Mouse (Mus musculus) spleen, adult 2 months (tissue): ENCODE results near the gene Sema4f. TPM values are rescaled to one million over a fixed set of nuclear protein-coding genes. Genes with fewer than 3 reads are reported as not detected.
A peak's percentile ranks its signal among the peaks of the same experiment; 100 is the strongest.

Experiments
- DNase-seq, 2 experiments: peaks; one replicate each; pipeline versions ENCODE4 v3.0.0 to v3.0.0-alpha.2; 2012 to 2021; ENCODE audit warnings: low spot score in 2 of 2, low read depth in 1 of 2
- H3K27ac ChIP-seq: fragments of 200-500 bp; 2 replicates; pipeline ENCODE4 v1.5.1; 2012; ENCODE audit warnings: low read length, inconsistent platforms; ENCODE audit not compliant: insufficient read depth
- H3K27me3 ChIP-seq: fragments of 200-500 bp; 2 replicates; pipeline ENCODE4 v1.6.1; 2012; ENCODE audit warnings: mild to moderate bottlenecking, moderate library complexity, low read length, inconsistent platforms; ENCODE audit not compliant: control insufficient read depth, insufficient read depth
- H3K36me3 ChIP-seq: fragments of 200-500 bp; 2 replicates; pipeline ENCODE4 v1.6.1; 2012; ENCODE audit warnings: mild to moderate bottlenecking, low read length, inconsistent platforms; ENCODE audit not compliant: control insufficient read depth, insufficient read depth
- H3K4me1 ChIP-seq: fragments of 200-500 bp; 2 replicates; pipeline ENCODE4 v1.6.1; 2011; ENCODE audit warnings: inconsistent platforms; ENCODE audit not compliant: control insufficient read depth, insufficient read depth, insufficient read length
- H3K4me3 ChIP-seq: fragments of 200-500 bp; 2 replicates; pipeline ENCODE4 v1.5.1; 2011; ENCODE audit warnings: mild to moderate bottlenecking, inconsistent platforms; ENCODE audit not compliant: insufficient read depth, insufficient read length; ENCODE audit errors: extremely low read depth
- CTCF ChIP-seq: fragments of 200-500 bp; IDR thresholded peaks from 2 replicates; pipeline ENCODE4 v1.5.1; 2011; ENCODE audit warnings: mild to moderate bottlenecking, inconsistent platforms; ENCODE audit not compliant: insufficient read depth, insufficient read length, insufficient replicate concordance; ENCODE audit errors: extremely low read depth
- POLR2A ChIP-seq: fragments of 200-500 bp; IDR thresholded peaks from 2 replicates; pipeline ENCODE4 v1.6.1; 2011; ENCODE audit warnings: low read depth, low read length, inconsistent platforms
- WGBS: fragments of 180-500 bp; shearing (Covaris S2); methylation state at CpG from one replicate; pipeline ENCODE4 v1.1.7; 2018; 5-methylcytosine and 5-hydroxymethylcytosine counted together
- polyA plus RNA-seq: library from polyadenylated mRNA; depleted of rRNA; stranded (reverse); fragments of >200 nt; gene quantifications from 2 replicates; pipeline ENCODE4 v1.2.3, GENCODE M21; 2012; rRNA removed

Gene Sema4f
- 3.2 TPM in 2 replicates for polyA plus RNA-seq

- H3K27me3 ChIP-seq = peaks cover 4% of the 10 kb centered on the region
- H3K4me1 ChIP-seq = no peaks in the 10 kb centered on the region
- DNase-seq = peak; percentile 27 to 36
- 6% methylated on average over 44 of the region's 44 CpGs for WGBS
- no peak within 1 kb of the TSS for H3K27ac ChIP-seq
- TF ChIP-seq CTCF = no peak
- no peak for TF ChIP-seq POLR2A
- peak within 1 kb of the TSS; percentile 46 for H3K4me3 ChIP-seq
- H3K36me3 ChIP-seq = no peaks in the 10 kb centered on the region
These were observed at the start of gene Sema4f for GRCm38 (mm10) chr6:82939167-82939912. Sema4f (minus strand) TSS chr6:82939769.

- Histone ChIP-seq H3K36me3 (no peaks in the 10 kb centered on the region), H3K4me1 (no peaks in the 10 kb centered on the region), H3K27ac (no peak overlapping the region), H3K27me3 (no peaks in the 10 kb centered on the region), H3K4me3 (no peak overlapping the region)
- TF ChIP-seq CTCF = no peak
- TF ChIP-seq POLR2A = no peak
- WGBS = 76% methylated on average over 9 of the region's 9 CpGs
- no peak for DNase-seq
These were observed 47.9 kb upstream of the Sema4f start for GRCm38 (mm10) chr6:82987411-82987971.

GRCm38 (mm10) chr6:82971031-82971430, 31.5 kb upstream of the Sema4f start:
- TF ChIP-seq POLR2A (no peak), CTCF (peak; percentile 39; the same call in 1 of the 2 replicates)
- DNase-seq = peak; percentile 10 to 19
- no peaks in the 10 kb centered on the region for H3K4me1 ChIP-seq
- H3K27ac ChIP-seq = no peak overlapping the region
- no peaks in the 10 kb centered on the region for H3K36me3 ChIP-seq
- H3K27me3 ChIP-seq = no peaks in the 10 kb centered on the region
- WGBS = 13% methylated on average over 5 of the region's 5 CpGs
- H3K4me3 ChIP-seq = no peak overlapping the region

DNA sequence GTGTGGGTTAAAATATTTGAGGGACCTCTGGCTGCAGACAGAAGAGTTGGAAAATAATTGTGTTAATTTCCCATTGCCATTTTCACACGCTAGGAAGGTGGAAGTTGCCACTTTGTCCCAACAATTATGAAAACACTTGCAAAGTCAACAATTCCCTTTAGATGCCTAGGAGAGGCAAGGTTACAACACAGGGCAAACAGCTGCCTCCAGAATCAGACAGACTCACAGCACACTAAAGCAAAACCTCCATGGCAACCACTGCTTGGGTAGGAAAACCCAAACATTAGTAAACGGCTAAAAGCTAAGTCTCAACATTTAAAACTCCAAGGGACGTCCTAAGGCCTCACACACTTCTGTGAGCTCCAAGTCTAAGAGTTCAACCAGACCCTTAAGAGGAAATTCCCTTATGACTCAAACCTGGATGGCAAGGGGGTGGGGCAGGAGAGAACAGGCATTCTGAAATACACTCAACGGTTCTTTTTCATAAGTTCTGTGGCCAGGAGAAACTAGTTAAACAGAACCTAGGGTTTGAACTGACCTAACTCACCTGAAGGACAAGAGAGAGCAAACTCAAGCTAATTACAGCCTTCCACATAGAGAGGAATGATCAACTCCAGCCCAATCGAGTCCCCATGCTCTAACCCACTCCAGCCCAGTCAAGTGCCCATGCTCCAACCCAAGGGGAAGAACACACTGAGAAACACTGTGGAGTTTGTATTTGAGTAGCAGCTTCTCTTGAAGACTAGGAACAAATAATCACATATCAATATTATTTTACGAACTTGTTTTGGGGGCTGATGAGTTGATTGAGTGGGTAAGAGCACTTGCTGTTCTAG, 29.9 kb upstream of the Sema4f start:
- DNase-seq = no peak
- no peaks in the 10 kb centered on the region for H3K27me3 ChIP-seq
- 75% methylated on average over 6 of the region's 6 CpGs for WGBS
- no peak overlapping the region for H3K4me3 ChIP-seq
- H3K4me1 ChIP-seq = no peaks in the 10 kb centered on the region
- no peaks in the 10 kb centered on the region for H3K36me3 ChIP-seq
- TF ChIP-seq POLR2A (no peak), CTCF (no peak)
- H3K27ac ChIP-seq = no peak overlapping the region

- Histone ChIP-seq H3K27me3 (no peaks in the 10 kb centered on the region; the same call in 1 of the 2 replicates), H3K4me1 (no peaks in the 10 kb centered on the region), H3K27ac (no peak overlapping the region), H3K36me3 (no peaks in the 10 kb centered on the region), H3K4me3 (no peak overlapping the region)
- TF ChIP-seq CTCF = no peak
- no peak for TF ChIP-seq POLR2A
- no peak for DNase-seq
- 90% methylated on average over 1 of the region's 1 CpGs for WGBS
These were observed 22.1 kb upstream of the Sema4f start for GRCm38 (mm10) chr6:82961664-82962063.

- Histone ChIP-seq H3K4me3 (no peak overlapping the region), H3K36me3 (no peaks in the 10 kb centered on the region), H3K4me1 (no peaks in the 10 kb centered on the region), H3K27me3 (no peaks in the 10 kb centered on the region; the same call in 1 of the 2 replicates), H3K27ac (no peak overlapping the region)
- no peak for DNase-seq
- 62% methylated on average over 4 of the region's 4 CpGs for WGBS
- no peak for TF ChIP-seq CTCF
- TF ChIP-seq POLR2A = no peak
These were observed 17.1 kb upstream of the Sema4f start for GRCm38 (mm10) chr6:82956553-82957251.
